Mouse (Mus musculus) kidney, embryonic 15.5 days (tissue): ENCODE measurements around the gene Acvr2a. TPM values are rescaled to one million over a fixed set of nuclear protein-coding genes. Genes with fewer than 3 reads are reported as not detected.

Source experiments
- ATAC-seq: fragments of 200-750 bp; cut with Nextera tagmentation; replicated peaks from 2 replicates; pipeline ENCODE4 v1.8.0; 2017; ENCODE audit warnings: moderate TSS enrichment; ENCODE audit not compliant: low FRiP score
- H3K27ac ChIP-seq: fragments of 300-500 bp; sonication (generic); 2 replicates; pipeline ENCODE4 v1.5.1; 2015; ENCODE audit warnings: mild to moderate bottlenecking, inconsistent platforms
- H3K27me3 ChIP-seq: fragments of 300-500 bp; sonication (generic); 2 replicates; pipeline ENCODE4 v1.6.1; 2015; ENCODE audit warnings: inconsistent platforms
- H3K36me3 ChIP-seq: fragments of 300-500 bp; sonication (generic); 2 replicates; pipeline ENCODE4 v1.6.1; 2015; ENCODE audit warnings: inconsistent platforms
- H3K4me1 ChIP-seq: fragments of 300-500 bp; sonication (generic); 2 replicates; pipeline ENCODE4 v1.6.1; 2015; ENCODE audit warnings: inconsistent platforms
- H3K4me2 ChIP-seq: fragments of 300-500 bp; sonication (generic); 2 replicates; pipeline ENCODE4 v1.6.1; 2015; ENCODE audit warnings: moderate library complexity, mild to moderate bottlenecking, inconsistent platforms
- H3K4me3 ChIP-seq: fragments of 300-500 bp; sonication (generic); replicated peaks from 2 replicates; pipeline ENCODE4 v1.5.1; 2015; ENCODE audit warnings: mild to moderate bottlenecking, inconsistent platforms
- H3K9ac ChIP-seq: fragments of 300-500 bp; sonication (generic); 2 replicates; pipeline ENCODE4 v1.6.1; 2015; ENCODE audit warnings: mild to moderate bottlenecking, inconsistent platforms
- H3K9me3 ChIP-seq: fragments of 300-500 bp; sonication (generic); replicated peaks from 2 replicates; pipeline ENCODE4 v1.6.1; 2016; ENCODE audit warnings: inconsistent platforms
- WGBS: fragments of 180-500 bp; shearing (Covaris S2); methylation state at CpG from one replicate; pipeline ENCODE4 v1.1.7; 2015; ENCODE audit warnings: mixed read lengths; 5-methylcytosine and 5-hydroxymethylcytosine counted together
- polyA plus RNA-seq: library from polyadenylated mRNA; unstranded; fragments of >200 nt; fragmentation: Nextera tagmentation; extraction: Ambion mirVana; gene quantifications from 2 replicates; pipeline ENCODE4 v1.2.1, GENCODE M21; 2015

Acvr2a gene
- polyA plus RNA-seq, 1 experiment from 2014 or later = 14.0 TPM

DNA sequence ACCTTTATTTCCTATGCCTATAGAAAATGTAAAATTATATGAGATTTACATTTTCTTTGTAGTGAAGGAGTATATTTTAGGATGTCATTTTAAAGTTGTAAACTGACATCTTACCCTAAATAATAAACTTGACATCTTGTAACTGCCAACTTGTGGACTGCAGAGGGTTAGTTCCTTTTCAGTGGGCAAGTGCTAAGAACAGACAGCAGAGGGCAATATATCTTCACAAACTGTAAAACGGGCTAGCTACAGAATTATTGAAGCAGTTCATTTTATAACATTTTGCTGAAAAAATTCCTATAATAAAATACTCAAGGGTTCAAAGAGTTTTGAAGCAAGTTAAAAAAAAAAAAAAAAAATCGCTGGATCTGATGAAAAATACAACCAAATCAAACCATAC is 95.0 kb downstream of the Acvr2a start:
- H3K4me2 ChIP-seq = no peak overlapping the region
- 48% methylated on average over 2 of the region's 2 CpGs for WGBS
- no peak overlapping the region for H3K9ac ChIP-seq
- no peaks in the 10 kb centered on the region for H3K9me3 ChIP-seq
- no peak for ATAC-seq
- H3K36me3 ChIP-seq = peaks cover 45% of the 10 kb centered on the region
- H3K4me1 ChIP-seq = no peaks in the 10 kb centered on the region
- no peaks in the 10 kb centered on the region for H3K27me3 ChIP-seq
- H3K4me3 ChIP-seq = no peak overlapping the region
- H3K27ac ChIP-seq = no peak overlapping the region

DNA sequence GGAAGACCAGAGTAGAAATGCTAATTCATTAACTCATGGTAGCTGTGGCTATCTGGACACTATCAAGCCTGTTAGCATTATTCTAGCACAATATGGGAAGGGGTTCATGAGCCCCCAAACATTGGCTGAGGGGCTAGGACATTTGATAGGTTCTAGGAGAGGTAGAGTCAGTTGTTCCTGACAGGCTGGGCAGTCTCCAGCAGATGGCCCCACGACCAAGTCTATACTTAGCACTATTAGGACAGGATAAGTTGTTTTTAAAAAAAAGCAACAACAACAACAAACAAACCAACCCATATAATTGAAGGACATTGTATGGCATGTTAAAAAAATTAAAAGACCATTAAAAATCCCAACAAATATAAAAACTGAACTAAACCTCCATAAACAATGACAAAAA is 100.3 kb downstream of the Acvr2a start:
- H3K27ac ChIP-seq = no peak overlapping the region
- no peak overlapping the region for H3K4me2 ChIP-seq
- H3K4me1 ChIP-seq = no peaks in the 10 kb centered on the region
- no peak overlapping the region for H3K9ac ChIP-seq
- H3K27me3 ChIP-seq = no peaks in the 10 kb centered on the region
- no peak for ATAC-seq
- H3K9me3 ChIP-seq = no peaks in the 10 kb centered on the region
- H3K4me3 ChIP-seq = no peak overlapping the region
- 73% methylated on average over 1 of the region's 1 CpGs for WGBS
- peaks cover 47% of the 10 kb centered on the region for H3K36me3 ChIP-seq

DNA sequence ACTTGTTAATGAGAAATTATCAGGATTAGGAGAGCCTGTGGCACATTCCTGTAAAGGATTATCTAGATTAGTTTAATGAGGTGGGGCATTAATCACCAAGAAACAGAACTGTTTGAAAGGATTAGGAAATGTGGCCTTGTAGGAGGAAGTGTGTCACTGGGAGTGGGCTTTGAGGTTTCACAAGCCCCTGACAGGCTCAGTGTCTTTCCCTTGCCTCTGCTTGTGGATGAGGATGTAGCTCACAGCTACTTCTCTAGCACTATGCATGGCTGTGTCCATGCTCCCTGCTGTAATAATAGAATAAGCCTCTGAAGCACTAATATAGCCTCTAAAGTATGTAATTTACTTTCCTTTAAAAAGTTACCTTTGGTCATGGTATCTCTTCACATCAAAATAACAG is 101.9 kb downstream of the Acvr2a start:
- Histone ChIP-seq H3K9ac (no peak overlapping the region), H3K9me3 (no peaks in the 10 kb centered on the region), H3K4me1 (no peaks in the 10 kb centered on the region), H3K27me3 (no peaks in the 10 kb centered on the region), H3K27ac (no peak overlapping the region), H3K4me2 (no peak overlapping the region), H3K4me3 (no peak overlapping the region), H3K36me3 (peaks cover 53% of the 10 kb centered on the region)
- no peak for ATAC-seq

DNA sequence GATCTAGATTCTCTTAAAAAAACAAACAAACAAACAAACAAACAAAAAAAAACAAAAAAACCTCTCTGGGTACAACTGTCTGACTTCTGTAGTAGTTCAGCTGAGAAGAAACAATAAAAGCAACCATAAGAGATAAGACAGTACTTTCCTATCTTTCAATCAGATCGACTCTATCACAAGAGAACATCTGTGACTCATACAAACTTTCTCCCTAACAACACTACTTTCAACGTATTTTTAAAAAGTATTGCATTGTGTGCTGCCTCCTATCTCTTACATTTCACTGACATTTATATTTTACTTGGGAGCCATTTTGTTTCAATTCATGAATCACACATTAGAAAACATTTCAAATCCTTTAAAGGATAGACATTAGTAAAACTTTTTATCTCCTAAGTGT is 121.1 kb downstream of the Acvr2a start:
- 83% methylated on average over 2 of the region's 2 CpGs for WGBS
- Histone ChIP-seq H3K27me3 (no peaks in the 10 kb centered on the region), H3K9ac (no peak overlapping the region), H3K4me2 (no peak overlapping the region), H3K27ac (no peak overlapping the region), H3K4me3 (no peak overlapping the region), H3K4me1 (no peaks in the 10 kb centered on the region), H3K9me3 (no peaks in the 10 kb centered on the region), H3K36me3 (peaks cover 31% of the 10 kb centered on the region)
- no peak for ATAC-seq

DNA sequence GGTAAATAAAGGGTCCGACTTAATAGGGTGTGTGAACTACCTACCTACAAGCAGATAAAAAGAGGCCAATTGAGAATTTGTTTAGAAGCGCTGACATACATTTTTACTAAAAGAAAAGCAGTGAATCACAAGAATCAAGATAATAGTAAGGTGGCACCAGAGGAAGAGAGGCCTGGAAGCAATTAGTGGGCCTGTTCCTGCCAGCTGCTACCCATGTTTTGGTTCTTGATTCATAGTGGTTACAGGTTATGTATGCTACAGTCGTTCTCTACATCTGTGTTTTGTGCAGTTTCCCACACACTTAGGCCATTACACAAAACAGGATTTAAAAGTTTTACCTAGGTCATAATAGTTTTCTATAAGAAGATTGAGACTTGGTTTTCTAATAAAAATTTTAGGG is 133.9 kb downstream of the Acvr2a start:
- no peak for ATAC-seq
- 68% methylated on average over 3 of the region's 3 CpGs for WGBS
- H3K27me3 ChIP-seq = no peaks in the 10 kb centered on the region
- peak overlapping the region; percentile 23; the same call in 1 of the 2 replicates for H3K9ac ChIP-seq
- no peak overlapping the region for H3K27ac ChIP-seq
- peak overlapping the region; percentile 69 for H3K4me2 ChIP-seq
- no peaks in the 10 kb centered on the region for H3K9me3 ChIP-seq
- H3K4me3 ChIP-seq = peak overlapping the region; percentile 91
- H3K36me3 ChIP-seq = no peaks in the 10 kb centered on the region
- peaks cover 9% of the 10 kb centered on the region for H3K4me1 ChIP-seq

DNA sequence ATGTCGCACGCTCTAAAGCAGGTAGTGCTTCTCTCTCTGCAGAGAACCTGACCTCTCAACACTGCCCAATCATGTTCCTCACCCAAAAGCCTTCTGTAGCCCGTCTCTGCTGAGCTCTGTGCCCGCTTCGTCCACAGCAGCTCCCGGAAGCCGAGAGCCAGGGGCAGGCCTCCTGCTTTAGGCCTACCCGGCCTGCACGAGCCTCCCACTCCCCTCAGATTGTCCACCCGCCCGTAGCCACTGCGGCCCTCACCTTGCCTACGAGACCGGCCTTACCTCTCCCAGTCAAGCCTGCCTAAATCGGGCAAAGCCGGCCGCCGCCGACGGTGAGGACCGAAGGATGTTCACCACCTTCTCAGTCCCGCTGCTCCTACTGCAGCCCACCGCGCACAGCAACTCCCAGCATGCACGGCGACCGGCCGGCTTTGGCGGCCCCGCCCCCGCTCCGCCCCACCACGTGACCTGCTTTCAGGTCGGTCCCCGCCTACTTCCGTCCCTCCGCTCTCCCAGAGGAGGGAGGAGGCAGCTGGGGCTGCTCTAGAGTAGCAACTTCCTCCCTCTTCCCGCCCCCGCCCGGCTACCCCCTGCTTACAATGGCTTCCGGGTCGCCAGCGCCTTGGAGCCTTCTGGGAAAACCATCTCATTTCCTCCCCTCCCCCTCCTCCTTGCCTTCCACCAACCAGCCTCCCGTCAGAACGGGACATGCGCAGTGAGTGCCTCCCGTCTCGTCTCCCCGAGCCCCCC is 135.1 kb downstream of the Acvr2a start, which contains the start of gene Mbd5:
Mbd5 (plus strand) TSS at position 668 of the 744 bp plus-strand sequence.
- Histone ChIP-seq H3K27ac (peak within 1 kb of the TSS; percentile 97), H3K4me2 (peak within 1 kb of the TSS; percentile 69), H3K4me3 (peak within 1 kb of the TSS; percentile 91), H3K4me1 (peaks cover 9% of the 10 kb centered on the region), H3K9me3 (no peaks in the 10 kb centered on the region), H3K36me3 (no peaks in the 10 kb centered on the region), H3K9ac (peak within 1 kb of the TSS; percentile 92), H3K27me3 (no peaks in the 10 kb centered on the region)
- peak; percentile 100 for ATAC-seq
- WGBS = 1% methylated on average over 38 of the region's 49 CpGs

DNA sequence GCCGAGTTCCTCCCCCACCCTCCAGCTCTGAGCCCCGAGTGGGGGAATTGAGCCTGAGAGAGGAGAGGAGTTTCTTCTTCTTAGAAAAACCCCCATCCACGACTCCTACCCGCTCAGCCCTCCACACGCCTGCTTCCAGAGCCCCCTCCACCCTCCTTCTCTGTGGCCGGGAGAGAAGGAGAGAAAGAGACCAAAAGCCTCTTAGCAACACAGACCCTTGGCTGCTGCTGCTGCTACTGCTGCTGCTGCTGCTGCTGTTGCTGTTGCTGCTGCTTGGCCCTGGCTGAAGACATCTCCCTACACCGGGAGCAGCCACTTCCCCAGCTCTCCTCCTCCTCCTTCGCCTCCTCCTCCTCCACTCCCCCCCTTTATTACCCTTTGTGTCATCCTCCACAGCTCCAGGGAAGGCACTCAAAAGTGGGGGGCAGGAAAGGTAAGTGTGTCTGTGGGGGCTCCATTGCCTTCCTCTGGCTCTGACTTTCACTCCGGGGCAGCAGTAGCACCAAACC is 135.9 kb downstream of the Acvr2a start:
- peak overlapping the region; percentile 68 for H3K4me2 ChIP-seq
- no peaks in the 10 kb centered on the region for H3K27me3 ChIP-seq
- peak overlapping the region; percentile 97 for H3K27ac ChIP-seq
- peak overlapping the region; percentile 91 for H3K4me3 ChIP-seq
- ATAC-seq = peak; percentile 71
- peaks cover 9% of the 10 kb centered on the region for H3K4me1 ChIP-seq
- H3K9me3 ChIP-seq = no peaks in the 10 kb centered on the region
- H3K36me3 ChIP-seq = no peaks in the 10 kb centered on the region
- WGBS = 0% methylated on average over 9 of the region's 9 CpGs
- H3K9ac ChIP-seq = peak overlapping the region; percentile 88

DNA sequence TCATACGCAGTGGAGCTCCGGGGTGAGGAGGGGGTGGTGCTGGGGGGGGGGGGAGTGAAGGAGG is 136.2 kb downstream of the Acvr2a start, which contains the start of gene Orc4:
Orc4 (minus strand) TSS at position 26 of the 64 bp plus-strand sequence.
- peak within 1 kb of the TSS; percentile 97 for H3K27ac ChIP-seq
- H3K4me1 ChIP-seq = peaks cover 9% of the 10 kb centered on the region
- no peak; the same call in 1 of the 2 replicates for ATAC-seq
- H3K27me3 ChIP-seq = no peaks in the 10 kb centered on the region
- H3K4me2 ChIP-seq = peak within 1 kb of the TSS; percentile 68
- H3K36me3 ChIP-seq = no peaks in the 10 kb centered on the region
- no peaks in the 10 kb centered on the region for H3K9me3 ChIP-seq
- WGBS = 0% methylated on average over 2 of the region's 2 CpGs
- H3K4me3 ChIP-seq = peak within 1 kb of the TSS; percentile 91
- peak within 1 kb of the TSS; percentile 92 for H3K9ac ChIP-seq

DNA sequence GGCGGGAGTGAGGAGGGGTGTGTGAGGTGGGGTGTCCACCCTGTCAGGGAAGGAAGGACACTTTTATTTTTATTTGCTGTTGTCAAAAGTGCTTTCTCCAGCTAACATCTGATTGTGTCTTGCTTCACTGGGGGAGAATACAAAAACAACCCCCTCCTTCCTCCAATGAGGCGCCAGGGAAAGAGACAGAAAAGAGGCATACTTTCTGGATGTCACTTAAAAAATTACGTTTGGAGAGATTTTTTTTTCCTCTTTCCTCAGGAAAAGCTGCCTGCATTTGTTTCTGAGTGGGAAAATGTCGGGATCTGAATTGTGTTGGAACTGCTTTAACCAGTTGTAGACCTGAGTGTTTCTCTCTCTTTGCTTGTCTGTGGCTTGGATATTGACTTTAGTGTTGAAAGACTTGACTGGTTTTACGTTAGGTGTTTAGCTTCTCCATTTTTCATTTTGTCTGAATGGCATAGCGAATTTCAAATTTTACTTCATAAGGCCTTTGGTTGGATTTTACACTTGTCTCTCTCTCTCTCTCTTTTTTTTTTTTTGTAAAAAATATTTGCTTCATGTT is 136.5 kb downstream of the Acvr2a start:
- Histone ChIP-seq H3K4me2 (peak overlapping the region; percentile 68), H3K27me3 (no peaks in the 10 kb centered on the region), H3K36me3 (no peaks in the 10 kb centered on the region), H3K9me3 (no peaks in the 10 kb centered on the region), H3K4me3 (peak overlapping the region; percentile 91), H3K9ac (peak overlapping the region; percentile 88), H3K27ac (peak overlapping the region; percentile 97), H3K4me1 (peaks cover 9% of the 10 kb centered on the region)
- WGBS = 9% methylated on average over 5 of the region's 6 CpGs
- no peak for ATAC-seq

Other genes starting within 250 kb of the Acvr2a start
- gene Mbd5, start 135.4 kb downstream of the Acvr2a start, polyA plus RNA-seq = 29.1 and 30.4 TPM in 2 replicates
- gene Orc4, start 136.2 kb downstream of the Acvr2a start, polyA plus RNA-seq = 98.8 and 105 TPM in 2 replicates